Mouse (Mus musculus) liver, adult (tissue): Measurements from ENCODE around the gene Ccdc47.

ENCODE experiments used
- GATA4 ChIP-seq: IDR thresholded peaks from 2 replicates; pipeline ENCODE4 v1.6.1; 2014; ENCODE audit warnings: mild to moderate bottlenecking, low read length; ENCODE audit not compliant: insufficient replicate concordance

Ccdc47 gene

DNA sequence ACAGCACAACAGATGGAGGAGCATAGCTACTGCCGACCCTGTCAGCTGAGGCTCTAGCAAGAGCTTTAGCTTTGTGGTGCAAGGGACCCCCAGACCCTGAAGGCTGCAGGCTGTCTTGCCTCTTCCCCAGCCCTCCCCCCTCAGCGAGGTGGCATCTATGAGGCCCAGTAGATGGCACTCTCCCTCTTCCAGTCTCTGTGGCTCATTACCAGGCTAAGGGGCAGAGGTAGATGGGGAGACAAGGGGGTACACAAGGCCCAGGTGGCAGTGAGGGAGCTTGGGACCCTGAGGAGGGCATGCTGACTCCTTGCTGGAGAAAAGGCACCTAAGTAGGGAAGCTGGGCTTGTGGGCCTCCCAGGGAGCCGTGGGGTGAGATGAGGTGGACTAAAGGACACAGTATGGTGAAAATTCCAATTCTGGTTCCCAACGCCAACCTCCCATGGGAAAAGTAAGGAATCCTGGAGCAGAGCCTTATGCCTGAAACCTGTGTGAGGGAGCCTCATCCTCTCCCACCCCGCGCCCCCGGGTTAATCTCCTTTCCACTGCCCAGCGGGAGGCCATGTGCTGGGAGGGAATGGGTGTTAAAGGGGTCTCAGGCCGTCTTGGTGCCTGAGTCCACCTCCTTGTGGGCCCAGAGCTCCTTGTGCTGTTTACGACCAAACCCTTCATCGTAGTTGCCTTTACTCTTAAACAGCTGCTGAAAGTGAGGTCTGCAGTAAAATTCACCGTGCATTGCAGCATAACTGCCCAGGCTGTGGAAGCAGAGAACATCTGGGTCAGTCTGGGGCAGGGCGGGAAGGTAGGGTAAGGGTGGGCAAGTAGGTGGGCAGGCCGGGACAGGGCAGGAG is 57.8 kb downstream of the Ccdc47 start:
- TF ChIP-seq GATA4, result no peak

DNA sequence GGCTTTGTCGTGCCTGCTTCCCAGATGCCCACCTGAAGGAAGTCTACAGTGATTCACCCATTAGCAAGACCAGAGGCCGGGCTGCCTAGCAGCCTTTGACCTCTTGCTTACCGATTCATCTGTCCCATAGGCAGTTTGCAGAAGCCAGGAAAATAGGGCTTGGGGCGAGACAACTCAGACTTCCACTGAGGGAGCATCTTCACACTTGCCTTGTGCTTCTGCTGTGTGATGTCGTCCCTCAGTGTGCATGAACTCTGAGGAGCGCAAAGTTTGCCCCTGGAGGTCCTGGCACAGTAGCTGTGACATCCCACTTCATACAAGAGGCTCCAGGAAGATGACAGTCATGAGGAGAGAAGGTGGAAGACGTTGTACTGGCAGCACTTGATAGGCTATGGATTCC is 59.0 kb downstream of the Ccdc47 start:
- no peak for TF ChIP-seq GATA4

DNA sequence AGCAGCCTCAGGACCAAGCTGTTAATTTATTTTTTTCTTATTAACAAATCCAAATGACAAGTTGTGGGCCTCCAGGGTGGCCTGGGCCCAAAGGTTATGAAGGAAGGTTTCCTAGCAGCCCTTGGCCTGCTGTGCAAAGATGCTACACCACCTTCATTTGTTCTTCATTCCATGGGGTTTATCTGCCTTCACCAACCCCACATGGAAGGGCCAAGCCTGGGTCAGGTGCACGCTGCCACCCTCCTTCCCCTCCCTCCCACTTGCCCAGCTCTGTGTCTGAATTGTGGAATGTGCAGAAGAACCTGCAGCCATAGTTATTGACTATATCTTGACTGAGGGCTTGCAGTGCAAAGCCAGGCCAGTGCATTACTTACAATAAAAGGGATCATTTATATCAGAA is 59.9 kb downstream of the Ccdc47 start:
- no peak for TF ChIP-seq GATA4

DNA sequence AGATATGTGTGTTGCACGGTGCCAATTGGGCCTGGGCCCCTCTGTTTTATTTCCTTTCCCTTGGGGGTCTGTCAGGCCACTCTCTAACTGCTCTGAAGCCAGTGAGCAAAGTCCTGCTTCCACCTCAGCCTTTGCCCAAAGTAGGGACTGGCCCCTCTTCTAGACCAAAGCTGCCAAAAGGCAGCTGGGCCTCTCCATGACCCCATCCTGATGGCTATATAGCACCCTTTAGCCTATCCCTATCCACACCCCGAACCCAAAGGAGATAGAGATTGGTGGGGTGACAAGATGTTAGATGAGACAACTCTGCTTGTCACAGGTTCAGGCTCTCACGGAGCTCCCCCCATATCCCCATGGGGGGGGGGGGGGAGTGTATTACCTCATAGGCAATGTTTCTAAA is 60.4 kb downstream of the Ccdc47 start:
- TF ChIP-seq GATA4, result no peak

DNA sequence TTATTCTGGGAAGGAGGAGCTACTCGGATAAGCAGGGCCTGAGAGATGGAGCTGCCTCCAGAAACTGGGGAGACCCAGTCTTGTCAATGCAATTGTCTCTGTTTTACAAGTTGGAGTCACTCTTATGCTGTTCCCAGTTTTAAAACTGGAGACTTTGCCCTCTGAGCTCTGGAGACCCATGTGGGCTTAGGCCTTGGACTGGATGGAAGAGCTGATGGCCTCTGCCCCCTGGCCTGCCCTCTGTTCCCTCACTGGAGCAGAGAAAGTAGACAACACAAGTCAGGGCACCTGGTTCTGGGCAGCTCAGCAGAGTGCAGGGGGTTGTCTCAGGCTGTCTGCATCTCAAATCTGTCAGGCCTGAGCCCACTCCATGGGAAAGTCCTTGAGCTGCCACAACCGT is 61.4 kb downstream of the Ccdc47 start:
- no peak; the same call in 1 of the 2 replicates for TF ChIP-seq GATA4

DNA sequence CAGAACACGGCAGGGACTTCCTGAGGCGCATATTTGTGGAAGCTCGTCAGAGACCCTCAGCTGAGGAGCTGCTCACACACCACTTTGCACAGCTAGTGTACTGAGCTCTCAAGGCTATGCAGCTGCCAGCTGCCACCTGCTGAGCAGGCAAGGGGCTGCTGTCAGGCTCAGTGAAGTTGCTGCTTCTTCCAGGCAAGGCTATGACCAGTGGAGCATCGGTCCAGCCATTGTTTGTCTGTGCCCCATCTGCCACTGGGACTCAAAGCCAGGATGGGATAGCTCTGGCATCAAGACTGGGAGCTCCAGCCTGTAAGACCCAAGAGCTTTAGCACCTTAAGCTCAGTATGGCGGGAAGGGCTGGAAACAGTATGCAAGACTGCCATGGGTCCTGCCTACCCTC is 62.1 kb downstream of the Ccdc47 start:
- no peak for TF ChIP-seq GATA4

DNA sequence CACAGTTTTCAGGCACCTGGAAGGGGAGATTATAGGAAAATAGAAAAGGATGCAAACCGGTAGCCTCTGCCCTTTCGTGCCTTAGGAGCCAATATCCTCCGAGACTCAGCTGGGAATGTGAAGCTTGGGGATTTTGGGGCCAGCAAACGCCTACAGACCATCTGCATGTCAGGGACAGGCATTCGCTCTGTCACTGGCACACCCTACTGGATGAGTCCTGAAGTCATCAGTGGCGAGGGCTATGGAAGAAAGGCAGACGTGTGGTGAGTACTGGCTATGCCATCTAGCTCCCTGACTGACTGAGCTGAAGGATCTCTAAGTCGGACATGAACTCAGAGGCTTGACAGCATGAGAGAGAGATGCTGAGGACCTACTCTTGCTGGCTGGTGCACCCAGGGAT is 64.0 kb downstream of the Ccdc47 start:
- TF ChIP-seq GATA4, result no peak

DNA sequence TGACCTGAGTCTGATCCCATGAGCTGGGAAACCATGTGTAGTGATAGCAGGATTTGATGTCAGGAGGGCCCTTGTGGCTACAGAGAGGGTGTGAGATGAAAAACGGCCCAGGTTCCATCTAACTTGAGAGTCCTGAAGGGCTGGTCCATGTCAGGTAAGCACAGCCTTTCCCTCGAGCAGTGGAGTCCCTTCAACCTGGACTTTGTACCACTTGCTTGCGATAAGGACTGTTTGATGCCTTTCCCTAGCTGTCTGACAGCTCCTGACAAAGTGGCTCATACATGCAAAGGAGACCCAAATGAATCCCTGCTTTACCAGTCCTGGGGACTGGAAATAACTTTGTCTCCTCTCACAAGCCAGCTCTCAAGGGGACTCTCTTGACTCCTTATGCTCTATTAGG is 64.9 kb downstream of the Ccdc47 start:
- no peak for TF ChIP-seq GATA4
